Mouse (Mus musculus) right cerebral cortex, postnatal 25 days (tissue): ENCODE results near the gene Grm3.

Source experiments
- DNase-seq: peaks from one replicate; pipeline ENCODE4 v3.0.0; 2022

Grm3 gene

GRCm38 (mm10) chr5:9724956-9725600 lies at the start of gene Grm3:
Gene Grm3, minus strand, starts transcription at chr5:9725170.
- DNase-seq, result peak; percentile 52

GRCm38 (mm10) chr5:9755751-9756150 lies 30.8 kb upstream of the Grm3 start:
- DNase-seq, result no peak

- no peak for DNase-seq
These were observed 23.2 kb upstream of the Grm3 start for GRCm38 (mm10) chr5:9748184-9748583.

GRCm38 (mm10) chr5:9744120-9744519 lies 19.1 kb upstream of the Grm3 start:
- no peak for DNase-seq

- DNase-seq, result peak; percentile 84
These were observed 765 bp upstream of the Grm3 start for GRCm38 (mm10) chr5:9725601-9726268.

GRCm38 (mm10) chr5:9724287-9724955 lies 549 bp downstream of the Grm3 start:
- peak; percentile 39 for DNase-seq

GRCm38 (mm10) chr5:9721136-9721535 lies 3.8 kb downstream of the Grm3 start:
- no peak for DNase-seq

GRCm38 (mm10) chr5:9716295-9716694 lies 8.7 kb downstream of the Grm3 start:
- no peak for DNase-seq

GRCm38 (mm10) chr5:9707096-9707495 lies 17.9 kb downstream of the Grm3 start:
- no peak for DNase-seq

GRCm38 (mm10) chr5:9703385-9704009 lies 21.5 kb downstream of the Grm3 start:
- no peak for DNase-seq

- no peak for DNase-seq
These were observed 22.1 kb downstream of the Grm3 start for GRCm38 (mm10) chr5:9702656-9703384.

- DNase-seq, result no peak
These were observed 32.6 kb downstream of the Grm3 start for GRCm38 (mm10) chr5:9692333-9692732.

GRCm38 (mm10) chr5:9690599-9691242 lies 34.2 kb downstream of the Grm3 start:
- DNase-seq, result no peak

- DNase-seq, result no peak
These were observed 34.8 kb downstream of the Grm3 start for GRCm38 (mm10) chr5:9690192-9690591.

GRCm38 (mm10) chr5:9683204-9683603 lies 41.8 kb downstream of the Grm3 start:
- DNase-seq, result no peak

- DNase-seq, result no peak
These were observed 56.0 kb downstream of the Grm3 start for GRCm38 (mm10) chr5:9669002-9669401.

- no peak for DNase-seq
These were observed 61.6 kb downstream of the Grm3 start for GRCm38 (mm10) chr5:9663416-9663815.

GRCm38 (mm10) chr5:9661870-9662589 lies 62.9 kb downstream of the Grm3 start:
- peak; percentile 66 for DNase-seq

GRCm38 (mm10) chr5:9638612-9639011 lies 86.4 kb downstream of the Grm3 start:
- no peak for DNase-seq

- no peak for DNase-seq
These were observed 97.8 kb downstream of the Grm3 start for GRCm38 (mm10) chr5:9627220-9627619.

- DNase-seq, result no peak
These were observed 100.6 kb downstream of the Grm3 start for GRCm38 (mm10) chr5:9624396-9624795.

GRCm38 (mm10) chr5:9623095-9623459 lies 101.9 kb downstream of the Grm3 start:
- no peak for DNase-seq
